Mouse (Mus musculus) heart, embryonic 14.5 days (tissue): Measurements from ENCODE around the gene Ehhadh. TPM values are rescaled to one million over a fixed set of nuclear protein-coding genes. Genes with fewer than 3 reads are reported as not detected.
"Not testable (repeated sequence)": the region's sequence is repeated elsewhere in the genome, so short reads cannot be mapped to it uniquely, and the experiment has no call there.

Source experiments
- ATAC-seq: fragments of 200-750 bp; cut with Nextera tagmentation; 2 replicates; pipeline ENCODE4 v1.8.0; 2017; ENCODE audit warnings: low read depth, moderate TSS enrichment; ENCODE audit not compliant: insufficient number of reproducible peaks, insufficient read depth, low FRiP score
- H3K27ac ChIP-seq, 2 experiments: fragments of 200-500 bp in 1 of 2; fragments of 300-500 bp in 1 of 2; sonication (generic) in 1 of 2; replicated peaks in 1 of 2; 2 replicates each; pipeline ENCODE4 v1.5.1; 2012 to 2014; ENCODE audit warnings: low read depth in 2 of 2, low read length in 2 of 2, control low read depth in 1 of 2, mild to moderate bottlenecking in 1 of 2, mixed read lengths in 1 of 2; ENCODE audit not compliant: control insufficient read depth in 1 of 2, insufficient read depth in 1 of 2
- H3K27me3 ChIP-seq: fragments of 300-500 bp; sonication (generic); 2 replicates; pipeline ENCODE4 v1.6.1; 2014; ENCODE audit warnings: mild to moderate bottlenecking, low read length, control low read depth; ENCODE audit not compliant: control insufficient read depth, insufficient read depth
- H3K36me3 ChIP-seq: fragments of 300-500 bp; sonication (generic); 2 replicates; pipeline ENCODE4 v1.6.1; 2014; ENCODE audit warnings: mild to moderate bottlenecking, control low read depth, low read length, mixed read lengths; ENCODE audit not compliant: control insufficient read depth, insufficient read depth
- H3K4me1 ChIP-seq, 2 experiments: fragments of 200-500 bp in 1 of 2; fragments of 300-500 bp in 1 of 2; sonication (generic) in 1 of 2; 2 replicates each; pipeline ENCODE4 v1.6.1; 2012 to 2014; ENCODE audit warnings: low read length in 2 of 2, control low read depth in 1 of 2, mixed read lengths in 1 of 2; ENCODE audit not compliant: control insufficient read depth in 2 of 2, insufficient read depth in 2 of 2
- H3K4me2 ChIP-seq: fragments of 300-500 bp; sonication (generic); 2 replicates; pipeline ENCODE4 v1.6.1; 2014; ENCODE audit warnings: mild to moderate bottlenecking, low read length
- H3K4me3 ChIP-seq, 2 experiments: fragments of 200-500 bp in 1 of 2; fragments of 300-500 bp in 1 of 2; sonication (generic) in 1 of 2; 2 replicates each; pipeline ENCODE4 v1.5.1; 2012 to 2014; ENCODE audit warnings: low read length in 2 of 2, mild to moderate bottlenecking in 2 of 2, control low read depth in 1 of 2, low read depth in 1 of 2, moderate library complexity in 1 of 2; ENCODE audit not compliant: control insufficient read depth in 1 of 2, insufficient read depth in 1 of 2
- H3K9ac ChIP-seq: fragments of 300-500 bp; sonication (generic); 2 replicates; pipeline ENCODE4 v1.6.1; 2014; ENCODE audit warnings: mild to moderate bottlenecking, low read length
- H3K9me3 ChIP-seq: fragments of 300-500 bp; sonication (generic); 2 replicates; pipeline ENCODE4 v1.6.1; 2016; ENCODE audit warnings: low read length, control low read depth; ENCODE audit not compliant: control insufficient read depth
- WGBS: fragments of 180-500 bp; shearing (Covaris S2); extraction: QIAGEN DNeasy Blood & Tissue Kit; methylation state at CpG from one replicate; pipeline ENCODE4 v1.1.7; 2014; 5-methylcytosine and 5-hydroxymethylcytosine counted together
- polyA plus RNA-seq: library from polyadenylated mRNA; unstranded; fragments of >200 nt; fragmentation: Nextera tagmentation; extraction: Ambion mirVana; gene quantifications from 2 replicates; pipeline ENCODE4 v1.2.1, GENCODE M21; 2014

The Ehhadh gene
- polyA plus RNA-seq, 1 experiment from 2014 or later, result 3.1 TPM

- H3K9ac ChIP-seq, result peak within 1 kb of the TSS; percentile 88
- H3K9me3 ChIP-seq, result 0 out of 2 replicates have a peak, but pooled peaks cover 1% of the 10 kb centered on the region
- H3K27ac ChIP-seq, result peak within 1 kb of the TSS; percentile 85 to 91
- 2% methylated on average over 47 of the region's 47 CpGs for WGBS
- peak; percentile 97 for ATAC-seq
- peak within 1 kb of the TSS; percentile 90 for H3K4me2 ChIP-seq
- H3K36me3 ChIP-seq, result peaks cover under 1% of the 10 kb centered on the region; the same call in 1 of the 2 replicates
- H3K27me3 ChIP-seq, result no peaks in the 10 kb centered on the region
- H3K4me3 ChIP-seq, result peak within 1 kb of the TSS; percentile 67 to 85
- H3K4me1 ChIP-seq, result peaks cover 0 to 3% of the 10 kb centered on the region in 2 experiments; a peak in 2 of 4 replicates
Observed at GRCm38 (mm10) chr16:21793875-21794696, 6.5 kb upstream of the Ehhadh start, which contains the start of gene Map3k13. Gene Map3k13 (plus strand): TSS chr16:21794346.

- H3K4me1 ChIP-seq, H3K36me3 ChIP-seq, H3K27me3 ChIP-seq, ATAC-seq, H3K9me3 ChIP-seq: not testable (repeated sequence)
- H3K27ac ChIP-seq, result peak overlapping the region; percentile 66 to 91
- 30% methylated on average over 2 of the region's 2 CpGs for WGBS
- peak overlapping the region; percentile 67 to 85; a peak in 3 of 4 replicates for H3K4me3 ChIP-seq
- H3K4me2 ChIP-seq, result peak overlapping the region; percentile 90
- peak overlapping the region; percentile 88 for H3K9ac ChIP-seq
Observed at GRCm38 (mm10) chr16:21793080-21793810, 5.6 kb upstream of the Ehhadh start.

- H3K4me2 ChIP-seq, result no peak overlapping the region
- H3K9me3 ChIP-seq, result 0 out of 2 replicates have a peak, but pooled peaks cover 4% of the 10 kb centered on the region
- no peak overlapping the region for H3K9ac ChIP-seq
- H3K36me3 ChIP-seq, result no peaks in the 10 kb centered on the region
- no peak overlapping the region for H3K27ac ChIP-seq
- peaks cover 3% of the 10 kb centered on the region in 2 experiments; a peak in 3 of 4 replicates for H3K4me1 ChIP-seq
- no peak for ATAC-seq
- H3K4me3 ChIP-seq, result no peak overlapping the region
- 11% methylated on average over 3 of the region's 3 CpGs for WGBS
- no peaks in the 10 kb centered on the region for H3K27me3 ChIP-seq
Observed at GRCm38 (mm10) chr16:21791779-21792178, 4.2 kb upstream of the Ehhadh start.

- Histone ChIP-seq H3K9ac (no peak overlapping the region), H3K9me3 (0 out of 2 replicates have a peak, but pooled peaks cover 4% of the 10 kb centered on the region), H3K4me2 (no peak overlapping the region), H3K4me1 (peaks cover 3% of the 10 kb centered on the region in 2 experiments; a peak in 3 of 4 replicates), H3K4me3 (no peak overlapping the region), H3K27me3 (no peaks in the 10 kb centered on the region), H3K27ac (no peak overlapping the region), H3K36me3 (no peaks in the 10 kb centered on the region)
- no peak for ATAC-seq
- WGBS, result 8% methylated on average over 1 of the region's 1 CpGs
Observed at GRCm38 (mm10) chr16:21790469-21790868, 2.9 kb upstream of the Ehhadh start.

GRCm38 (mm10) chr16:21789180-21789579, 1.6 kb upstream of the Ehhadh start:
- H3K9ac ChIP-seq, result no peak overlapping the region
- H3K4me1 ChIP-seq, result peaks cover 0 to 3% of the 10 kb centered on the region in 2 experiments; a peak in 3 of 4 replicates
- no peak for ATAC-seq
- H3K36me3 ChIP-seq, result no peaks in the 10 kb centered on the region
- no peak overlapping the region for H3K4me2 ChIP-seq
- WGBS, result 70% methylated on average over 2 of the region's 2 CpGs
- no peaks in the 10 kb centered on the region for H3K27me3 ChIP-seq
- 0 out of 2 replicates have a peak, but pooled peaks cover 4% of the 10 kb centered on the region for H3K9me3 ChIP-seq
- no peak overlapping the region for H3K4me3 ChIP-seq
- H3K27ac ChIP-seq, result no peak overlapping the region

- Histone ChIP-seq H3K27me3 (no peaks in the 10 kb centered on the region), H3K36me3 (no peaks in the 10 kb centered on the region), H3K9me3 (0 out of 2 replicates have a peak, but pooled peaks cover 4% of the 10 kb centered on the region), H3K4me1 (peaks cover 0 to 3% of the 10 kb centered on the region in 2 experiments; a peak in 3 of 4 replicates), H3K4me3 (no peak overlapping the region), H3K27ac (no peak overlapping the region), H3K9ac (no peak overlapping the region), H3K4me2 (no peak overlapping the region)
- 34% methylated on average over 3 of the region's 3 CpGs for WGBS
- no peak for ATAC-seq
Observed at GRCm38 (mm10) chr16:21788581-21788980, 974 bp upstream of the Ehhadh start.

- H3K36me3 ChIP-seq, result no peaks in the 10 kb centered on the region
- no peak overlapping the region for H3K27ac ChIP-seq
- H3K9ac ChIP-seq, result no peak overlapping the region
- 0 out of 2 replicates have a peak, but pooled peaks cover 4% of the 10 kb centered on the region for H3K9me3 ChIP-seq
- no peak overlapping the region for H3K4me3 ChIP-seq
- H3K4me1 ChIP-seq, result peaks cover 0 to 3% of the 10 kb centered on the region in 2 experiments; a peak in 2 of 4 replicates
- no peak for ATAC-seq
- WGBS, result 88% methylated on average over 8 of the region's 8 CpGs
- no peak overlapping the region for H3K4me2 ChIP-seq
- H3K27me3 ChIP-seq, result no peaks in the 10 kb centered on the region
Observed at GRCm38 (mm10) chr16:21786317-21786716, 1.3 kb downstream of the Ehhadh start.
